Mouse (Mus musculus) forebrain, embryonic 14.5 days (tissue): ENCODE data around the gene Hint2. TPM values are rescaled to one million over a fixed set of nuclear protein-coding genes. Genes with fewer than 3 reads are reported as not detected.

Source experiments
- ATAC-seq: fragments of 200-750 bp; cut with Nextera tagmentation; 2 replicates; pipeline ENCODE4 v1.8.0; 2017; ENCODE audit warnings: mild to moderate bottlenecking, moderate library complexity
- DNase-seq: peaks from one replicate; pipeline ENCODE4 v3.0.0-alpha.2; 2015; ENCODE audit warnings: low spot score
- H3K27ac ChIP-seq: fragments of 300-500 bp; sonication (generic); 2 replicates; pipeline ENCODE4 v1.5.1; 2014; ENCODE audit warnings: low read depth, mild to moderate bottlenecking, control low read depth, low read length, moderate library complexity
- H3K27me3 ChIP-seq: fragments of 300-500 bp; sonication (generic); replicated peaks from 2 replicates; pipeline ENCODE4 v1.6.1; 2014; ENCODE audit warnings: low read length, control low read depth, mixed read lengths; ENCODE audit not compliant: control insufficient read depth, insufficient read depth
- H3K36me3 ChIP-seq: fragments of 300-500 bp; sonication (generic); 2 replicates; pipeline ENCODE4 v1.6.1; 2014; ENCODE audit warnings: low read length, control low read depth; ENCODE audit not compliant: control insufficient read depth, insufficient read depth
- H3K4me1 ChIP-seq: fragments of 300-500 bp; sonication (generic); 2 replicates; pipeline ENCODE4 v1.6.1; 2014; ENCODE audit warnings: antibody characterized with exemption, low read length, control low read depth; ENCODE audit not compliant: control insufficient read depth, insufficient read depth
- H3K4me2 ChIP-seq: fragments of 300-500 bp; sonication (generic); 2 replicates; pipeline ENCODE4 v1.6.1; 2014; ENCODE audit warnings: mild to moderate bottlenecking, control low read depth, low read length
- H3K4me3 ChIP-seq: fragments of 300-500 bp; sonication (generic); 2 replicates; pipeline ENCODE4 v1.5.1; 2014; ENCODE audit warnings: low read depth, low read length, control low read depth
- H3K9ac ChIP-seq: fragments of 300-500 bp; sonication (generic); 2 replicates; pipeline ENCODE4 v1.6.1; 2014; ENCODE audit warnings: mild to moderate bottlenecking, low read length, control low read depth, moderate library complexity
- H3K9me3 ChIP-seq: fragments of 300-500 bp; sonication (generic); replicated peaks from 2 replicates; pipeline ENCODE4 v1.6.1; 2016; ENCODE audit warnings: low read length, control low read depth, mixed read lengths; ENCODE audit not compliant: control insufficient read depth
- WGBS: fragments of 180-500 bp; shearing (Covaris S2); extraction: QIAGEN DNeasy Blood & Tissue Kit; methylation state at CpG from one replicate; pipeline ENCODE4 v1.1.7; 2014; 5-methylcytosine and 5-hydroxymethylcytosine counted together
- polyA plus RNA-seq: library from polyadenylated mRNA; unstranded; fragments of >200 nt; fragmentation: Nextera tagmentation; extraction: Ambion mirVana; gene quantifications from 2 replicates; pipeline ENCODE4 v1.2.1, GENCODE M21; 2014

Gene Hint2
- polyA plus RNA-seq, 1 experiment from 2014 or later, result 82.7 TPM

GRCm38 (mm10) chr4:43640491-43640890, 15.8 kb downstream of the Hint2 start:
- no peak for ATAC-seq
- H3K27ac ChIP-seq, result no peak overlapping the region
- no peaks in the 10 kb centered on the region for H3K27me3 ChIP-seq
- no peak overlapping the region for H3K4me3 ChIP-seq
- 0 out of 2 replicates have a peak, but pooled peaks cover 7% of the 10 kb centered on the region for H3K36me3 ChIP-seq
- H3K9me3 ChIP-seq, result no peaks in the 10 kb centered on the region
- no peak overlapping the region for H3K9ac ChIP-seq
- no peak for DNase-seq
- WGBS, result 82% methylated on average over 6 of the region's 6 CpGs
- H3K4me2 ChIP-seq, result no peak overlapping the region
- no peaks in the 10 kb centered on the region for H3K4me1 ChIP-seq

GRCm38 (mm10) chr4:43640076-43640475, 16.2 kb downstream of the Hint2 start:
- ATAC-seq, result no peak
- 79% methylated on average over 9 of the region's 9 CpGs for WGBS
- DNase-seq, result no peak

GRCm38 (mm10) chr4:43636751-43637150, 19.5 kb downstream of the Hint2 start:
- DNase-seq (no peak), ATAC-seq (no peak)
- no peaks in the 10 kb centered on the region for H3K27me3 ChIP-seq

More at GRCm38 (mm10) chr4:43640076-43640475, 16.2 kb downstream of the Hint2 start:
- H3K9ac ChIP-seq, result no peak overlapping the region
- no peaks in the 10 kb centered on the region for H3K27me3 ChIP-seq
- 0 out of 2 replicates have a peak, but pooled peaks cover 7% of the 10 kb centered on the region for H3K36me3 ChIP-seq
- H3K9me3 ChIP-seq, result no peaks in the 10 kb centered on the region
- H3K4me1 ChIP-seq, result no peaks in the 10 kb centered on the region
- H3K4me3 ChIP-seq, result no peak overlapping the region
- H3K4me2 ChIP-seq, result no peak overlapping the region
- H3K27ac ChIP-seq, result no peak overlapping the region

GRCm38 (mm10) chr4:43634621-43635374, 21.5 kb downstream of the Hint2 start:
- peaks cover 14% of the 10 kb centered on the region for H3K4me1 ChIP-seq
- DNase-seq (no peak), ATAC-seq (no peak)
- H3K9me3 ChIP-seq, result no peaks in the 10 kb centered on the region
- H3K9ac ChIP-seq, result no peak overlapping the region
- H3K4me2 ChIP-seq, result no peak overlapping the region
- no peak overlapping the region for H3K27ac ChIP-seq
- no peaks in the 10 kb centered on the region for H3K36me3 ChIP-seq
- 85% methylated on average over 7 of the region's 7 CpGs for WGBS
- H3K27me3 ChIP-seq, result no peaks in the 10 kb centered on the region
- no peak overlapping the region for H3K4me3 ChIP-seq

More at GRCm38 (mm10) chr4:43636751-43637150, 19.5 kb downstream of the Hint2 start:
- H3K4me1 ChIP-seq, result peaks cover 12% of the 10 kb centered on the region
- H3K27ac ChIP-seq, result no peak overlapping the region
- H3K4me2 ChIP-seq, result no peak overlapping the region
- no peak overlapping the region for H3K4me3 ChIP-seq
- H3K9me3 ChIP-seq, result no peaks in the 10 kb centered on the region
- no peaks in the 10 kb centered on the region for H3K36me3 ChIP-seq
- H3K9ac ChIP-seq, result no peak overlapping the region
- WGBS, result 62% methylated on average over 6 of the region's 6 CpGs

- Histone ChIP-seq H3K27ac (no peak overlapping the region), H3K4me1 (peaks cover 14% of the 10 kb centered on the region), H3K27me3 (no peaks in the 10 kb centered on the region), H3K36me3 (no peaks in the 10 kb centered on the region), H3K4me3 (no peak overlapping the region), H3K9me3 (no peaks in the 10 kb centered on the region), H3K9ac (no peak overlapping the region), H3K4me2 (no peak overlapping the region)
- WGBS, result 95% methylated on average over 2 of the region's 2 CpGs
- DNase-seq (no peak), ATAC-seq (no peak)
Observed at GRCm38 (mm10) chr4:43633736-43634135, 22.5 kb downstream of the Hint2 start.

GRCm38 (mm10) chr4:43633296-43633695, 23.0 kb downstream of the Hint2 start:
- no peaks in the 10 kb centered on the region for H3K36me3 ChIP-seq
- WGBS, result 85% methylated on average over 8 of the region's 8 CpGs

GRCm38 (mm10) chr4:43631956-43632920, 24.0 kb downstream of the Hint2 start:
- DNase-seq, result peak; percentile 1
- Histone ChIP-seq H3K4me1 (peaks cover 14% of the 10 kb centered on the region), H3K36me3 (no peaks in the 10 kb centered on the region), H3K4me2 (peak overlapping the region; percentile 83), H3K27ac (0 out of 2 replicates have a peak overlapping the region, but pooled peaks have one; percentile 77), H3K4me3 (peak overlapping the region; percentile 62), H3K9me3 (no peaks in the 10 kb centered on the region), H3K9ac (peak overlapping the region; percentile 95), H3K27me3 (no peaks in the 10 kb centered on the region)
- WGBS, result 53% methylated on average over 42 of the region's 42 CpGs
- ATAC-seq, result peak; percentile 8; the same call in 1 of the 2 replicates

More at GRCm38 (mm10) chr4:43633296-43633695, 23.0 kb downstream of the Hint2 start:
- no peak overlapping the region for H3K4me3 ChIP-seq
- no peak for DNase-seq
- no peak overlapping the region for H3K27ac ChIP-seq
- no peaks in the 10 kb centered on the region for H3K9me3 ChIP-seq
- peaks cover 14% of the 10 kb centered on the region for H3K4me1 ChIP-seq
- no peak for ATAC-seq
- H3K4me2 ChIP-seq, result peak overlapping the region; percentile 83; the same call in 1 of the 2 replicates
- no peaks in the 10 kb centered on the region for H3K27me3 ChIP-seq
- no peak overlapping the region for H3K9ac ChIP-seq

GRCm38 (mm10) chr4:43631046-43631955, 25.0 kb downstream of the Hint2 start, which contains the start of gene Npr2:
TSS of gene Npr2 (plus strand) at chr4:43631935.
- Histone ChIP-seq H3K4me3 (peak within 1 kb of the TSS; percentile 62), H3K4me1 (peaks cover 14% of the 10 kb centered on the region), H3K4me2 (peak within 1 kb of the TSS; percentile 83), H3K27ac (peak within 1 kb of the TSS; percentile 77), H3K27me3 (no peaks in the 10 kb centered on the region), H3K9ac (peak within 1 kb of the TSS; percentile 95), H3K9me3 (no peaks in the 10 kb centered on the region), H3K36me3 (no peaks in the 10 kb centered on the region)
- ATAC-seq (peak; percentile 63), DNase-seq (peak; percentile 44)
- 2% methylated on average over 35 of the region's 70 CpGs for WGBS
